Mouse (Mus musculus): Measurements from ENCODE around the gene Uprt.
A peak's percentile ranks its signal among the peaks of the same experiment; 100 is the strongest.

The Uprt gene

DNA sequence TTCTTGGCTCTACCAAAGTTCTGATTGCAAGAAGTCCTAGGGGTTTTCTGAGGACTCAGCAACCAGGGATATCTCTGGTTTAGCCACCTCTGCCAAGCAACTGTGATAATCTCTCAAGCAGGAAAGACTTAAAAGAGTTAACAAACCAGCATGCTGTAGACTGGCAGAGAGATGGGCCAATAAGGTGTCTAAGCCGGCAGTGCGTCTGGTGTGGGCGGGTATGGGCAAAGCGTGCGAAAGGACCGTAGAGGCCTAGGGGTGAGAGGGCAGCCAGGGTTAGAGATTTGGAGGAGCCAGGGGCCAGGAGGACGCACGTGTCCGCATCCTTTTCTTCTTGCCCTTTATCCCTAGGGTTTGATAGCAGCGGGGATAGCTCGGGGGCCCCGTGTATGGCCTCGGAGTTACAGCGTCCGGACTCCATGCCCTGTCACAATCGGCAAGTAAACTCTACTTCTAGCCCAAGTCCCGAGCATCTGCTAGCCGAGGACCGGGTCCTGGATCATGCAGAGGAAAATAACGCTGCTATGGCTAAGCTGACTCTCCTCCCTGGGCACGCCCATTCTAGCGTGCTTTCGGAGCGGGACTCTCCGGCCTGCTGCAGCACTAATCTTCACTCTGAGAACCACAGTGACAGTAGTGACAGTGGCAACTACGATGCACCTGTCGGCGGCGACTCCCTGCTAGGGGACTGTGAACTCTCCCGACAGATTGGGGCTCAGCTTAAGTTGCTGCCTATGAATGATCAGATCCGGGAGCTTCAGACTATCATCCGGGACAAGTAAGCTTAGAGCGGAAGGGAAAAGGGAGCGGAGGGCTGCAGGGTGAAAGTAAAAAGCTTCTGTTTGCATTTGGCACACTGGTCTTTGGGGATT lies at the start of gene Uprt:
Gene Uprt, plus strand, starts transcription at position 247 of the 872 bp plus-strand sequence.
- peak; percentile 57 for DNase-seq (ENCODE audit: low read depth, low spot score)

DNA sequence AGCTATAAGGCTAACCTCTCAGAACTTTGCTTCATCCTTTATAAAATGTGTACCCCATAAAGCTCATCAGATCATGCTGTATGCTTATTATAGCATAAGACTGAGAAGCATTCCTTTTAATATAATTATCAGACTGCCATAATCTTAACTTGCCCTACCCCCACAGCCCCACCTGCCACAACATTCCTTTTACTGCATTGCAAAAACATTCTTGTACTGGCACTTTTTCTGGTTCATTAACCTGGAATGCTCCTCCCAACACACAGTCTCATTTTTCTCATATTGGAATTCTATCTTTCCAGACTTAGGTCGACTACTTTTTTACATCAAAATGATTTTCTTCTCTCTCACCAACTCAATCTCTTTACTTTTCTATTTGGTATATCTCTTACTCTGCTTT lies 49.2 kb upstream of the Uprt start:
- no peak for DNase-seq (ENCODE audit: low read depth, low spot score)

DNA sequence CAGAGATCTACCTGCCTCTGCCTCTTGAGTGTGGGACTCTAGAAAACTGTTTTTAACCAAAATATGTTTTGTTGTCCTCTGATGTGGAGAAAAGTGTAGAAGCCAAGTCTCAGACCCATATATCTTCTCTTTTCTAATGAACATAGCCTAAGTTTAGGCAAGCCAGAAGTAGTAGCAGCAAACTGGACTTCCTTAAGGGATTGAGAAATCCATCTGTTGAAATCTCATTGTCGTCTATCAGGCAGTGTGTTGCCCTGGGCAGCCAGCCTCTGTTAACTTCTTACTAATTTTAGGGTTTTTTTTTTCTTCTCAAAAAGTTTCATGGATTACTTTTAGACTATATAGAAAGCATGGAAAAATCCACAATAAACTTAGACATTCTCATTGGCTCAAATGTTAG lies 30.2 kb upstream of the Uprt start:
- DNase-seq (ENCODE audit: low read depth, low spot score): no peak

DNA sequence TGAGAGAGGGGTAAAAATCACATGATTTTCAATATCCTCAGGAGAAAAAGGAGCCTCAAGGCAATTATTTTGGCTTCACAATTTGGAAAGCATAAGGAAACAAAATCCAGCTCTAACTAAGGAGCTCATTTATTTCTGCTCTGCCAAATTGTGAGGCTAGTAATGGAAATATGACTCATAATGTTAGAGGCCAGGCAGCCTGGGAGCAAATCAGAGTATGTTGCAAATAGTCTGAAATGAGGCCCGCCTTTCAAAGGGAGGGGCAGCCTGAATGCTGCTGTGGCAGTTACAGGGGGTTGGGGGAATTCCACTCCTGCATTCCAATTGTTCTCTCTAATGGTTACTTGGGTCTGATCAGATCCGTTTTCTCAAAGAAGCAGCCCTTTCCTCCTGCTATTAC lies 20.9 kb upstream of the Uprt start:
- DNase-seq (ENCODE audit: low read depth, low spot score): no peak

DNA sequence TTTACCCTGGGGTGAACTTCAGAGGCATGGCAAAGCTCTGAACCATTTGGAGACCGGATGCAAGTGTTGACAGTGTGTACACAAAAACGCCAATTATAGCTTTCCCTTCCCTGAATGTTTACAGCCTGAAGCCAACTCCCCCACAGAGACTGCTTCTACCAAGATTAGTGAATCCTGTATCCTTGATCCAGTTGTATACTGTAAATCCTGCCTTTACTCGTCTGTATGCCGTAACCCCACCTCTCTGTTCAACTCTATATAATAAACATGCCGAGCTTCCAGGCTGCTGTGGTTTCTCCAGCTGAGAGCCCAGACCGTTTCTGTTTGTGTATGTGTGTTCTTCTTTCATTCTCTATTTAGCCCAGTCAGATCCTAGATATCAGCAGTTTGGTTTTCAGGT lies 18.2 kb upstream of the Uprt start:
- DNase-seq (ENCODE audit: low read depth, low spot score): no peak

DNA sequence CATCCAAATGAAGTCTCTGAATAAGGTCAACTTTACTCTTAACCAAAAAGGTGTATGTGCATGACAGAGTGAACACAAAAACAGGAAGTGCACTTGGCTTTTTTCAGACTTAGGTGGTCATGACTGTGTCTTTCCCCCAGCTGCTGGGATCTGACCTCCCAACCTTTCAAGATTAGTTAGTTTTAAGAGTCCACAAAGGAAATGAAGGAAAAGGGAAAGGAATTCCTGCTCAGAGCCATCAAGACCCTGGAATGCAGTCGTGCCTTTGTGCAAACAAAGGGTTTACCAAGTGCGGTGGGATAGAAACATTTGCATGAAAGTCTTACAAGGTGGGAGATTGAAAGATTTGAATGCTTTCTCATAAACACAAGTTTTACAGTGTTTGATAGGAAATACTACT lies 4.6 kb upstream of the Uprt start:
- no peak for DNase-seq (ENCODE audit: low read depth, low spot score)

- DNase-seq (ENCODE audit: low read depth, low spot score): no peak
These were observed 808 bp downstream of the Uprt start for GRCm38 (mm10) chrX:104483444-104483808.

DNA sequence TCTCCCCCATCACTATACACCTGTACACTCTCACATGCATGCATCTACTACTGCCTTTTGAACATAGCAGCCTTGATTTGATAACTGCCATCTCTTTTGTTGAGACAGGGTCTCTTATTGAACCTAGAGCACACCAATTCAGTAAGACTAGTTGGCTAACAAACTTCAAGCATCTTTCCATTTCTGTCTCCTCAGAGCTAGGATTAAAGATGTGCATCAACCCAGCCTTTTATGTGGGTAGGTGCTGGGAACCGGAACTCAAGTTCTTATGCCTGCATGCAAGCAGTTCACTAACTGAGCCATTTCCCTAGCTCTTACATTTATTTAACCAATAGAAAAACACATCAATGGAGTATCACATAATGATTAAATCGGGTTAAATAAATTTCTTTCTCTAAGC lies 3.0 kb downstream of the Uprt start:
- no peak for DNase-seq (ENCODE audit: low read depth, low spot score)

GRCm38 (mm10) chrX:104488036-104488435 lies 5.4 kb downstream of the Uprt start:
- DNase-seq (ENCODE audit: low read depth, low spot score): no peak

DNA sequence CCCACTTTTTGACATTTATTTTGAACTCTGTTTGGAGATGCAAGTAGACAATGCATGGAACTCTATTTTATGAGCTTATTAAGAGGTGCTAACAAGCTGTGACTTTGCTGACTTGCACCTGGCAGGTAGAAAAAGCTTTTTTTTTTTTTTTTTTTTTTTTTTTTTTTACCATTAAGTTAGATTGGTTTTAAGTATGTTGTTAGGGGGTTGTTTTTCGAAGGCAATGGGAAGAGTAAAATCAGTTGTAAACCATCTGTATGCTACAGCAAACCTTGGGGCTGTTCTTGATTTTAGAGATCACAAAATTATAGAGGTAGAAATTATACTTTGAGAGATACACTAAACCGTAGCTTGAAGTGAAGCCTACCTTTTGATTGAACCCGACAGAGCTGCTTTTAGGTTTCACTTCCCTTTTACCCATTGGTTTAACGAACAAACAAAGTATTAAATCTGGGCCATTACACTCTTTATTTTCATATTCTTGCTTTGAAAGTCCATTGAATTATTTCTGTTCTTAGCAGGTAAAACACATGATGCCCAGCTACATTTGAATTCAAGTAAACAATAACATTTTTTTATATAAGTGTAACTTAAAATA lies 6.4 kb downstream of the Uprt start:
- DNase-seq (ENCODE audit: low read depth, low spot score): no peak

DNA sequence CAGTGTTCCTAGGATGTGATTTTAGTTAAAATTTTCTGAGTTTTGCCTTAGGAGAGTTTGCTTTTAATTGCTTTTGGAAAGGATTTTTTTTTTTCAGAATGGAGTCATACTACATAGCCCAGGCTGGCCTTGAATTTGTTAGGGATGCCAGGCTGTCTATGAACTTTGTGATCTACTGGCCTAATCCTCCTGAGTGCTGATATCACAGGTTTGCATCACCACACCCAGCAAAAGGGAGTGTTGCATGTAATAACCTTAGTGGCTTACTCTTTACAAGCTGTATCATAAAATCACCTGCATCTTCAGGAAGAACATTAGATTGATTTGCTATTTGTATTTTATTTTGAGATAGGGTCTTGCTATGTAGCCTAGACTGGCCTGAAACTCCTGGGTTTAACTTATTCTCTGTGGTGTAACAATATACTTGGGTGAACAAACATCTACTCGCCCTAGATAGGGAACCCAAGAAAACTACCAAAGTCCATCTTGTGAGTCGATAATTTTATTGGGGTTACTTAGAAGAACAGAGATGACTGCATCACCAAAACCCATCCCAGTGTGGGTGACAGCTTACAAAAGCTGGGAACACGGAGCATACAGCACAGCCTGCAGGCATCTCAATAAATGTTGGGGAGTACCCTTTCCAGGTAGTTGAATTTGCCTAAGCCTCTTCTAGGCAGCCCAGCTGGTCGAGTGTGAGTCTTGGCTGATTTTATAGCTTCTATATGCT lies 7.2 kb downstream of the Uprt start:
- no peak for DNase-seq (ENCODE audit: low read depth, low spot score)

GRCm38 (mm10) chrX:104501765-104502164 lies 19.1 kb downstream of the Uprt start:
- no peak for DNase-seq (ENCODE audit: low read depth, low spot score)

- DNase-seq (ENCODE audit: low read depth, low spot score): no peak
These were observed 60.0 kb downstream of the Uprt start for GRCm38 (mm10) chrX:104542635-104543034.

DNA sequence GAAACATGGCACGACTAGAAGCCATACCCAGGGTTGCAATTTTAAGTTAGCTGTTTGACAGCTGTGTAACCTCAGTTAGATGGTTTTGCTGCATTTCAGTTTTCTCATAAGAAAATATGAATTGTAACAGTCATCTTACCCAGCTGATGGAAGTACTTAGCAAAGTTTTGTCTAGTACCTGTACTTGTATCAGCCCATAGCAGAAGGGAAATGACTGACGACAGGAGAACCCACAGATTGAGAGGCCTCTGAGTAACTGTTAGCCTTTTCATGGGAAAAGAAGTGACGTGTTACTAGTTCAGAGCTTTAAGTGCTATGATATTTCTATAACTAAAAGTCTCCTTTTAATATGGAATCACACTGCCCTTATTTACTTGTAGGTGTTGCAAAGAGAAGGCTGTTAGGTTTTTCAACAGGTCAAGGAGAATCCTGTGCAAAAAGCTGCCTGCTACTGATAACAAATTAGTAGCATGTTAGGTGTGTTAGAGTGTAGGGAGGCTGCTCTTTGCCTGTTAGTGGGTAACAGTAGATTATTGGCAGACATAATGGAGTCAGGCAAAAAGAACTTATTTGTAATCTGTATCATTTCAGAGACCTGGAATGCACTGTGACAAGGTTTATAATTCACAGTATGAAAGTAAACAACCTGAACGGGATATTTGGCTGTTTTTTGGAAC lies 61.4 kb downstream of the Uprt start:
- no peak for DNase-seq (ENCODE audit: low read depth, low spot score)

DNA sequence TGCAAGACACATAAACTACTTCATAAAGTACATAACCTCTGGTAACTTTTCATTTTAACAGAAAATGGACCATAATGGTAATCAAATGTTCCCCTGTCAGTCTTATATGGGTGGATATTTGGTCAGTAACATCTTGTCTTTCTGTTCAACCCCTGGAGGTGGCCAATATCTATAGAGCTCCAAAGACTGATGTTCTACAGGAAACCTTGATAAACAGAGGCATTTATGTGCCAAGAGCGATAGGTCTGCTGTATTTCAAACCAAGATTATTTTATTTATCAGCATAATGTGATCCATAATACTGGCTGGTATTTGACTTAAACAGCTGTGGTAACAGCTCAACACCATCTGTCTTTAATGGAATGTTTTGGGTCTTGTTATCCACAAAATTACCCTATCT lies 62.7 kb downstream of the Uprt start:
- no peak for DNase-seq (ENCODE audit: low read depth, low spot score)

Data from retina, postnatal 7 days (tissue).